Mouse (Mus musculus): ENCODE data around the gene Sptb.

DNA sequence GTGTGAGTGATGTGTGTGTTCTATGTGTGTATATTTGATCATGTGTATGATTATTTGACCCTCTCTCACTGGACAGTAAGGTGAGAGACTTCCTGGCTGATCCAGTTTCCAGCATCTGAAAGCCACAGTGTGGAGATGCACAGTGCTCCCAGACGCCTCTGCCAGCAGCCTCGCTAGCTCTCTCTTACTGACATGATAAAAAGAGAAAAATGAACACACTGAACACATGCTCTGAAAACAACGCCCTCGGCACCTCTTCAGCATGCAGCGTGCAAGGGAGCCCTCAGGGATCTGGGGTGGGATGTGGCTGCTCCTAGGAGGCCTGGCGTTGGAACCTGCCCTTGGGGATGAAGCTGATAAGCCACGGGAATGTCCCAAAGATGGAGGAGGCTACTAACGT is 66.7 kb downstream of the Sptb start:
- no peak for TF ChIP-seq EP300 (IDR thresholded peaks at IDR 0.05; ENCODE audit: low read depth)
- TF ChIP-seq CTCF (IDR thresholded peaks at IDR 0.05; ENCODE audit: low read depth): no peak

Data from heart, postnatal 0 days (tissue).